Mouse (Mus musculus): Measurements from ENCODE around the gene Antxr1. TPM values are rescaled to one million over a fixed set of nuclear protein-coding genes. Genes with fewer than 3 reads are reported as not detected.

Antxr1 gene
- polyA plus RNA-seq, 1 experiment from 2014 or later = 3.5 TPM

GRCm38 (mm10) chr6:87142239-87142638 is 193.4 kb downstream of the Antxr1 start:
- no peak overlapping the region for H3K4me2 ChIP-seq
- H3K9ac ChIP-seq = no peak overlapping the region
- no peak overlapping the region for H3K4me3 ChIP-seq
- H3K9me3 ChIP-seq = no peaks in the 10 kb centered on the region
- H3K36me3 ChIP-seq = no peaks in the 10 kb centered on the region
- no peak overlapping the region for H3K27ac ChIP-seq
- WGBS = 87% methylated on average over 5 of the region's 5 CpGs
- H3K4me1 ChIP-seq (replicated peaks) = peaks cover 11% of the 10 kb centered on the region
- no peaks in the 10 kb centered on the region for H3K27me3 ChIP-seq
- ATAC-seq (ENCODE audit: low FRiP score) = no peak

- peaks cover 11% of the 10 kb centered on the region for H3K4me1 ChIP-seq (replicated peaks)
- WGBS = 70% methylated on average over 12 of the region's 12 CpGs
- no peak overlapping the region for H3K4me2 ChIP-seq
- H3K4me3 ChIP-seq = no peak overlapping the region
- H3K27me3 ChIP-seq = no peaks in the 10 kb centered on the region
- H3K27ac ChIP-seq = no peak overlapping the region
- no peaks in the 10 kb centered on the region for H3K9me3 ChIP-seq
- H3K9ac ChIP-seq = no peak overlapping the region
- no peak for ATAC-seq (ENCODE audit: low FRiP score)
- 0 out of 2 replicates have a peak, but pooled peaks cover 5% of the 10 kb centered on the region for H3K36me3 ChIP-seq
Observed at GRCm38 (mm10) chr6:87139796-87140553, 195.6 kb downstream of the Antxr1 start.

GRCm38 (mm10) chr6:87138479-87138878 is 197.1 kb downstream of the Antxr1 start:
- H3K4me3 ChIP-seq = no peak overlapping the region
- H3K9ac ChIP-seq = no peak overlapping the region
- 94% methylated on average over 5 of the region's 5 CpGs for WGBS
- H3K9me3 ChIP-seq = no peaks in the 10 kb centered on the region
- peaks cover 8% of the 10 kb centered on the region for H3K4me1 ChIP-seq (replicated peaks)
- no peaks in the 10 kb centered on the region for H3K27me3 ChIP-seq
- no peak overlapping the region for H3K27ac ChIP-seq
- no peak for ATAC-seq (ENCODE audit: low FRiP score)
- 0 out of 2 replicates have a peak, but pooled peaks cover 5% of the 10 kb centered on the region for H3K36me3 ChIP-seq
- H3K4me2 ChIP-seq = no peak overlapping the region

- H3K36me3 ChIP-seq = 0 out of 2 replicates have a peak, but pooled peaks cover 5% of the 10 kb centered on the region
- 71% methylated on average over 12 of the region's 12 CpGs for WGBS
- H3K9ac ChIP-seq = no peak overlapping the region
- H3K4me3 ChIP-seq = no peak overlapping the region
- ATAC-seq (ENCODE audit: low FRiP score) = no peak
- no peaks in the 10 kb centered on the region for H3K27me3 ChIP-seq
- H3K4me2 ChIP-seq = no peak overlapping the region
- H3K27ac ChIP-seq = no peak overlapping the region
- no peaks in the 10 kb centered on the region for H3K9me3 ChIP-seq
- H3K4me1 ChIP-seq (replicated peaks) = 0 out of 2 replicates have a peak, but pooled peaks cover 4% of the 10 kb centered on the region
Observed at GRCm38 (mm10) chr6:87133966-87134546, 201.6 kb downstream of the Antxr1 start.

- 88% methylated on average over 3 of the region's 3 CpGs for WGBS
- no peak for ATAC-seq (ENCODE audit: low FRiP score)
Observed at GRCm38 (mm10) chr6:87133520-87133919, 202.1 kb downstream of the Antxr1 start.

GRCm38 (mm10) chr6:87131078-87131477 is 204.5 kb downstream of the Antxr1 start:
- Histone ChIP-seq H3K36me3 (0 out of 2 replicates have a peak, but pooled peaks cover 5% of the 10 kb centered on the region), H3K4me2 (no peak overlapping the region), H3K4me1 (replicated peaks) (0 out of 2 replicates have a peak, but pooled peaks cover 4% of the 10 kb centered on the region), H3K27ac (no peak overlapping the region), H3K9me3 (no peaks in the 10 kb centered on the region), H3K27me3 (no peaks in the 10 kb centered on the region), H3K4me3 (no peak overlapping the region), H3K9ac (no peak overlapping the region)
- ATAC-seq (ENCODE audit: low FRiP score) = no peak
- WGBS = 75% methylated on average over 1 of the region's 1 CpGs

More at GRCm38 (mm10) chr6:87133520-87133919, 202.1 kb downstream of the Antxr1 start:
- no peak overlapping the region for H3K4me3 ChIP-seq
- no peak overlapping the region for H3K27ac ChIP-seq
- H3K36me3 ChIP-seq = 0 out of 2 replicates have a peak, but pooled peaks cover 5% of the 10 kb centered on the region
- no peak overlapping the region for H3K9ac ChIP-seq
- 0 out of 2 replicates have a peak, but pooled peaks cover 4% of the 10 kb centered on the region for H3K4me1 ChIP-seq (replicated peaks)
- H3K27me3 ChIP-seq = no peaks in the 10 kb centered on the region
- H3K9me3 ChIP-seq = no peaks in the 10 kb centered on the region
- no peak overlapping the region for H3K4me2 ChIP-seq

- ATAC-seq (ENCODE audit: low FRiP score) = no peak
- no peaks in the 10 kb centered on the region for H3K27me3 ChIP-seq
- 0 out of 2 replicates have a peak, but pooled peaks cover 4% of the 10 kb centered on the region for H3K4me1 ChIP-seq (replicated peaks)
- no peak overlapping the region for H3K27ac ChIP-seq
- H3K9ac ChIP-seq = no peak overlapping the region
- H3K4me2 ChIP-seq = no peak overlapping the region
- H3K4me3 ChIP-seq = no peak overlapping the region
- WGBS = 96% methylated on average over 7 of the region's 7 CpGs
- no peaks in the 10 kb centered on the region for H3K9me3 ChIP-seq
- H3K36me3 ChIP-seq = 0 out of 2 replicates have a peak, but pooled peaks cover under 1% of the 10 kb centered on the region
Observed at GRCm38 (mm10) chr6:87130628-87131027, 205.0 kb downstream of the Antxr1 start.

- Histone ChIP-seq H3K4me3 (no peak overlapping the region), H3K9ac (no peak overlapping the region), H3K4me2 (no peak overlapping the region), H3K9me3 (no peaks in the 10 kb centered on the region), H3K27ac (no peak overlapping the region), H3K4me1 (replicated peaks) (0 out of 2 replicates have a peak, but pooled peaks cover 4% of the 10 kb centered on the region), H3K36me3 (no peaks in the 10 kb centered on the region), H3K27me3 (no peaks in the 10 kb centered on the region)
- no peak for ATAC-seq (ENCODE audit: low FRiP score)
- 93% methylated on average over 8 of the region's 8 CpGs for WGBS
Observed at GRCm38 (mm10) chr6:87129861-87130260, 205.8 kb downstream of the Antxr1 start.

- Histone ChIP-seq H3K36me3 (no peaks in the 10 kb centered on the region), H3K27ac (no peak overlapping the region), H3K9me3 (no peaks in the 10 kb centered on the region), H3K9ac (no peak overlapping the region), H3K27me3 (no peaks in the 10 kb centered on the region), H3K4me3 (no peak overlapping the region), H3K4me1 (replicated peaks) (no peaks in the 10 kb centered on the region), H3K4me2 (no peak overlapping the region)
- ATAC-seq (ENCODE audit: low FRiP score) = no peak
- 70% methylated on average over 8 of the region's 8 CpGs for WGBS
Observed at GRCm38 (mm10) chr6:87127049-87127753, 208.4 kb downstream of the Antxr1 start.

- Histone ChIP-seq H3K27ac (no peak overlapping the region), H3K9ac (no peak overlapping the region), H3K9me3 (no peaks in the 10 kb centered on the region), H3K4me3 (no peak overlapping the region), H3K36me3 (no peaks in the 10 kb centered on the region), H3K27me3 (no peaks in the 10 kb centered on the region), H3K4me2 (no peak overlapping the region), H3K4me1 (replicated peaks) (no peaks in the 10 kb centered on the region)
- 84% methylated on average over 4 of the region's 4 CpGs for WGBS
- no peak for ATAC-seq (ENCODE audit: low FRiP score)
Observed at GRCm38 (mm10) chr6:87123973-87124372, 211.6 kb downstream of the Antxr1 start.

- ATAC-seq (ENCODE audit: low FRiP score) = no peak
- Histone ChIP-seq H3K36me3 (no peaks in the 10 kb centered on the region), H3K4me1 (replicated peaks) (no peaks in the 10 kb centered on the region), H3K9me3 (no peaks in the 10 kb centered on the region), H3K9ac (no peak overlapping the region), H3K27ac (no peak overlapping the region), H3K27me3 (no peaks in the 10 kb centered on the region), H3K4me2 (no peak overlapping the region), H3K4me3 (no peak overlapping the region)
- whole genome bisulfite sequencing = 90% methylated on average over 6 of the region's 6 CpGs
Observed at GRCm38 (mm10) chr6:87123406-87123805, 212.2 kb downstream of the Antxr1 start.

- H3K9me3 ChIP-seq = no peaks in the 10 kb centered on the region
- ATAC-seq (ENCODE audit: low FRiP score) = no peak
- H3K4me3 ChIP-seq = no peak overlapping the region
- WGBS = 88% methylated on average over 7 of the region's 7 CpGs
- H3K27me3 ChIP-seq = no peaks in the 10 kb centered on the region
- H3K4me2 ChIP-seq = no peak overlapping the region
- H3K4me1 ChIP-seq (replicated peaks) = no peaks in the 10 kb centered on the region
- H3K27ac ChIP-seq = no peak overlapping the region
- H3K9ac ChIP-seq = no peak overlapping the region
- H3K36me3 ChIP-seq = no peaks in the 10 kb centered on the region
Observed at GRCm38 (mm10) chr6:87121961-87122360, 213.7 kb downstream of the Antxr1 start.

Data from hindbrain, embryonic 13.5 days (tissue).